Mouse (Mus musculus): ENCODE results near the gene Cnih3. TPM values are rescaled to one million over a fixed set of nuclear protein-coding genes. Genes with fewer than 3 reads are reported as not detected.

The Cnih3 gene
- polyA plus RNA-seq, 2 experiments: 0.58 to 0.64 TPM

DNA sequence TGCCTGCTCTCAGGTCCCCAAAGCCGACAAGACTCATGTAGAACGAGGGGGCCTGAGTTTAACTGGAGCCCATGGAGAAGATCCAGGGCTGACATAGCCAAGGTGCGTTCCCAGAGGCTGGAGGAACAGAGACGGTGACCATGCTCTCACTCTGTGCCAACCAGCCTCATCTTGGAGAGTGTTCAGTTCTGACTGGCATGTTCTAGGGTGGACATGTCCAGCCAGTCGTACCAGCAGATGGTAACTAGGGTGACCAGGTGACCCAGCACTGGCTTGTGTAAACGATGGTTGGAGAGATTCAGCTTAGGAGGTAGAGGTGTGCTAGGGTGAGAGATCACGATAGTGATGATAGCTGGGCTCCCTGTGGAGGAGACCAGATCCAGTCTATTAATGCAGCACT, 50.6 kb downstream of the Cnih3 start:
- ATAC-seq (ENCODE audit: low FRiP score, low read depth) (no peak), DNase-seq (ENCODE audit: low spot score) (no peak)
- H3K27ac ChIP-seq (replicated peaks; ENCODE audit: low read depth, low read length): no peak overlapping the region
- no peaks in the 10 kb centered on the region for H3K36me3 ChIP-seq (ENCODE audit: control insufficient read depth, insufficient read depth, low read length)
- H3K9me3 ChIP-seq (ENCODE audit: control insufficient read depth, low read length): no peaks in the 10 kb centered on the region
- 83% methylated on average over 7 of the region's 7 CpGs for WGBS
- peaks cover 7% of the 10 kb centered on the region for H3K4me1 ChIP-seq (ENCODE audit: control insufficient read depth, insufficient read depth, low read length)
- no peak for TF ChIP-seq POLR2A (IDR thresholded peaks at IDR 0.05; ENCODE audit: borderline replicate concordance, extremely low read depth, insufficient read depth, insufficient read length)
- no peaks in the 10 kb centered on the region for H3K27me3 ChIP-seq (ENCODE audit: control insufficient read depth, insufficient read depth, low read length)
- H3K4me3 ChIP-seq (replicated peaks; ENCODE audit: low read length): no peak overlapping the region
- H3K4me2 ChIP-seq (replicated peaks; ENCODE audit: low read depth, low read length, severe bottlenecking): no peak overlapping the region
- no peak overlapping the region for H3K9ac ChIP-seq (ENCODE audit: low read depth, low read length, severe bottlenecking)

- no peak for DNase-seq (ENCODE audit: low spot score)
- Histone ChIP-seq H3K27ac (replicated peaks; ENCODE audit: low read depth, low read length) (no peak overlapping the region), H3K4me3 (replicated peaks; ENCODE audit: low read length) (no peak overlapping the region), H3K9ac (ENCODE audit: low read depth, low read length, severe bottlenecking) (no peak overlapping the region), H3K4me1 (ENCODE audit: control insufficient read depth, insufficient read depth, low read length) (peaks cover 7% of the 10 kb centered on the region), H3K27me3 (ENCODE audit: control insufficient read depth, insufficient read depth, low read length) (no peaks in the 10 kb centered on the region), H3K4me2 (replicated peaks; ENCODE audit: low read depth, low read length, severe bottlenecking) (no peak overlapping the region), H3K9me3 (ENCODE audit: control insufficient read depth, low read length) (no peaks in the 10 kb centered on the region), H3K36me3 (ENCODE audit: control insufficient read depth, insufficient read depth, low read length) (no peaks in the 10 kb centered on the region)
- ATAC-seq (ENCODE audit: low FRiP score, low read depth): no peak
- TF ChIP-seq POLR2A (IDR thresholded peaks at IDR 0.05; ENCODE audit: borderline replicate concordance, extremely low read depth, insufficient read depth, insufficient read length): no peak
- 67% methylated on average over 11 of the region's 11 CpGs for WGBS
Measured at GRCm38 (mm10) chr1:181407281-181407680, 54.9 kb downstream of the Cnih3 start.

DNA sequence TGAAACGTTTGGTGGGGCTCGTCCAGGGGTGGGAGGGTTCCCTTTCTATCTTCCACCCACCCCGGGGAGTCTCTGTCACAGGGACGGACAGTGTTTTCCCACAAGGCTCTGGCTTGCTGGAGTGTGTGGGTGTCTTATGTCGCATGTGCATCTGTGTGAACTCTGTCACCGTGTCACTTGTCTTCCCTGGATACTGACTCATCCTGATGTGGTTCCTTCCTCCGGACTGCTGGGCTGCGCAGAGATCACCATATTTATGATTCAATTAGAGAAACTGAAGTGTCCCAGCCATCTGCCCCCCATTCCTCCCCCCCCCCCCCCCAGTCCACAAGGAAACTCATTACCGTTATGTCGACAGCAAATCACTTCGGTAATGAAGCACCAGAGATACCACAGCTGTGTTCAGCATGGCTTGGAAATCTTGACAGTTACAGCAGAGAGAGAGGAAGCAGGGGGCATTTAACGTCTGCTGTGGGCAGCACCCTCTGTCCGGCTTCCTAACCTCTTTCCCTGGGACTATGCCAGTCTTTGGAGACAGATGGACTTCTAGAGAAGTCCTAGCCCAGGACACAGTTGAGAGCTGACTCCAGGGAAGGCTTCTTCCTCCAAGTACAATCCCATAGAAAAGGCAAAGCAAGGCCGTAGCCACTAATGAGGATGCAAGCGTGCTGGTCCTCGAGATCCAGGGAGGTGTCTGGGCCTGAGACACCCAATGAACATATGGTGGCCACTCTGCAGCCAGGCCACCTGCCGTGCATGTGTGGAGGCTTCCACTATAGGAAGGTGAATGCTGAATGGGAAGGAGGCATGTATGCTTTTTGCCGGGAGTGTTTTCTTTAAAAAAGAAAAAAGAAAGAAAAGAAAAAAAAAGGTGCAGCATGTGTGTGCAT, 55.9 kb downstream of the Cnih3 start:
- Histone ChIP-seq H3K36me3 (ENCODE audit: control insufficient read depth, insufficient read depth, low read length) (no peaks in the 10 kb centered on the region), H3K4me3 (replicated peaks; ENCODE audit: low read length) (no peak overlapping the region)
- TF ChIP-seq POLR2A (IDR thresholded peaks at IDR 0.05; ENCODE audit: borderline replicate concordance, extremely low read depth, insufficient read depth, insufficient read length): no peak

DNA sequence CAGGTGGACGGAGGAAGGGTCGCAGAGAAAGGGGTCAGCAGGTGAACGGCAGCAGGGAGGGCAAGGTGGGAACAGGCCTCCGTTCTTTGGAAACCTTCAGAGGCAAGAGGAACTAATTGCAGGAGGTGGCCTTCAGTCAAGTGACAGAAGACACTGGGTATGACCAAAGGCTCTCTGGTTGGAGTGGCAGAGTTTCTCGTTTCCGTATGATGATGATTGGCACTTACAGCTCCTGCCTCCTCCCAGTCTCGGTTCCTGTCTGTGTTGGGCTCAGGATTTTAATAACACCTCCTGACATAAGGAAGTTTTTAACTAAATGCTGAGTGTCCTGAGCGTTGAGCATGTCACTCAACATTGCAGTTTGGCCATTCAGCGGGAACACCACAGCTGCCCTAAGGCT, 57.3 kb downstream of the Cnih3 start:
- 71% methylated on average over 9 of the region's 9 CpGs for WGBS
- TF ChIP-seq POLR2A (IDR thresholded peaks at IDR 0.05; ENCODE audit: borderline replicate concordance, extremely low read depth, insufficient read depth, insufficient read length): no peak
- H3K4me2 ChIP-seq (replicated peaks; ENCODE audit: low read depth, low read length, severe bottlenecking): no peak overlapping the region
- H3K27ac ChIP-seq (replicated peaks; ENCODE audit: low read depth, low read length): no peak overlapping the region
- DNase-seq (ENCODE audit: low spot score) (no peak), ATAC-seq (ENCODE audit: low FRiP score, low read depth) (no peak)
- no peak overlapping the region for H3K4me3 ChIP-seq (replicated peaks; ENCODE audit: low read length)
- H3K4me1 ChIP-seq (ENCODE audit: control insufficient read depth, insufficient read depth, low read length): peaks cover 7% of the 10 kb centered on the region
- H3K36me3 ChIP-seq (ENCODE audit: control insufficient read depth, insufficient read depth, low read length): no peaks in the 10 kb centered on the region
- no peaks in the 10 kb centered on the region for H3K27me3 ChIP-seq (ENCODE audit: control insufficient read depth, insufficient read depth, low read length)
- no peak overlapping the region for H3K9ac ChIP-seq (ENCODE audit: low read depth, low read length, severe bottlenecking)
- H3K9me3 ChIP-seq (ENCODE audit: control insufficient read depth, low read length): no peaks in the 10 kb centered on the region

More for the DNA sequence above, 55.9 kb downstream of the Cnih3 start:
- no peak overlapping the region for H3K27ac ChIP-seq (replicated peaks; ENCODE audit: low read depth, low read length)
- H3K27me3 ChIP-seq (ENCODE audit: control insufficient read depth, insufficient read depth, low read length): no peaks in the 10 kb centered on the region
- no peaks in the 10 kb centered on the region for H3K9me3 ChIP-seq (ENCODE audit: control insufficient read depth, low read length)
- H3K4me2 ChIP-seq (replicated peaks; ENCODE audit: low read depth, low read length, severe bottlenecking): no peak overlapping the region
- 62% methylated on average over 18 of the region's 18 CpGs for WGBS
- H3K9ac ChIP-seq (ENCODE audit: low read depth, low read length, severe bottlenecking): no peak overlapping the region
- ATAC-seq (ENCODE audit: low FRiP score, low read depth): no peak
- DNase-seq (ENCODE audit: low spot score): no peak
- peaks cover 7% of the 10 kb centered on the region for H3K4me1 ChIP-seq (ENCODE audit: control insufficient read depth, insufficient read depth, low read length)

GRCm38 (mm10) chr1:181410647-181411254, 58.3 kb downstream of the Cnih3 start:
- Histone ChIP-seq H3K4me3 (replicated peaks; ENCODE audit: low read length) (no peak overlapping the region), H3K4me1 (ENCODE audit: control insufficient read depth, insufficient read depth, low read length) (peaks cover 7% of the 10 kb centered on the region), H3K27ac (replicated peaks; ENCODE audit: low read depth, low read length) (no peak overlapping the region), H3K27me3 (ENCODE audit: control insufficient read depth, insufficient read depth, low read length) (no peaks in the 10 kb centered on the region), H3K9me3 (ENCODE audit: control insufficient read depth, low read length) (no peaks in the 10 kb centered on the region), H3K9ac (ENCODE audit: low read depth, low read length, severe bottlenecking) (no peak overlapping the region), H3K4me2 (replicated peaks; ENCODE audit: low read depth, low read length, severe bottlenecking) (no peak overlapping the region), H3K36me3 (ENCODE audit: control insufficient read depth, insufficient read depth, low read length) (no peaks in the 10 kb centered on the region)
- WGBS: 79% methylated on average over 8 of the region's 8 CpGs
- DNase-seq (ENCODE audit: low spot score): no peak
- no peak for TF ChIP-seq POLR2A (IDR thresholded peaks at IDR 0.05; ENCODE audit: borderline replicate concordance, extremely low read depth, insufficient read depth, insufficient read length)
- no peak for ATAC-seq (ENCODE audit: low FRiP score, low read depth)

Data from limb, embryonic 14.5 days (tissue).